Mouse (Mus musculus): ENCODE results near the gene Thbs4.
A peak's percentile ranks its signal among the peaks of the same experiment; 100 is the strongest.
"Not testable (repeated sequence)": the region's sequence is repeated elsewhere in the genome, so short reads cannot be mapped to it uniquely, and the experiment has no call there.

The Thbs4 gene

DNA sequence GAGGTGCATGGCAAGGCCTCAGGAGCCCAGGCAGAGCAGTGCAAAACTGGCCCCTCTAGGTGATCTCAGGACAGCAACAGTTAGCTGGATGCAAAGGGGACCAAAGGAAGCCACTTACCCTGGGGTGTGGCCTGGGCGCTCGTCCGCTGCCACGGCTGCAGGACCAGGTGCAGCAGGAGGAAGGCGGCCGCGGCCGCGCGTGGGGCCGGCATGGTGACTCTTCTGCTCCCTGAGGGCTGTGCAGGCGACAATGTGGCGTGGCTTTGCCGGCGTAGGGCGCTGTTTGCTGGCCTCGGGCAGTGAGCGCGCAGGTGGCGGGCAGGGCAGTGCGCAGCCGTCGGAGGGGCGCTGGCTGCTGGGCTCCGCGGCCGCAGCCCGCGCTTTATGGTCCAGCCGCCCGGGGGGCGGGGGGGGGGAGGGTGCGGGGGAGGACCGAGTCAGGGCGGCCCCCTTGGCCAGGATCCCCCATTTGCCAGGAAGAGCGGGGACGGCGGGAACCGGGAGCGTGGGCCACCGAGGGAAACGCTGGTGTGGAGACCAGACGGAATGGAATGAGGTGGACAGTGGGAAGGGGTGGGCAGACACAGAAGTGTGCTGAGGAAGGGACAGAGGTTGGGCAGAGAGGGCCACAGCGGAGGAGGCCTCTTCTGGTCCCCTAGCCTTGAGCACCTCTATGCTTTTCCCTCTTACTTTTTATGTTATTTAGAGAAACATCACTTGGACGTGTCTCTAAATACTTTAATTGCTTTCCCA is at the start of gene Thbs4:
Gene Thbs4 (minus strand): TSS at position 357 of the 753 bp plus-strand sequence.
- DNase-seq: peak; percentile 19

GRCm38 (mm10) chr13:92833162-92833561 is 38.5 kb upstream of the Thbs4 start:
- DNase-seq: no peak

- DNase-seq: peak; percentile 48
Measured at GRCm38 (mm10) chr13:92828820-92829219, 34.2 kb upstream of the Thbs4 start.

GRCm38 (mm10) chr13:92817357-92817756 is 22.7 kb upstream of the Thbs4 start:
- DNase-seq: no peak

DNA sequence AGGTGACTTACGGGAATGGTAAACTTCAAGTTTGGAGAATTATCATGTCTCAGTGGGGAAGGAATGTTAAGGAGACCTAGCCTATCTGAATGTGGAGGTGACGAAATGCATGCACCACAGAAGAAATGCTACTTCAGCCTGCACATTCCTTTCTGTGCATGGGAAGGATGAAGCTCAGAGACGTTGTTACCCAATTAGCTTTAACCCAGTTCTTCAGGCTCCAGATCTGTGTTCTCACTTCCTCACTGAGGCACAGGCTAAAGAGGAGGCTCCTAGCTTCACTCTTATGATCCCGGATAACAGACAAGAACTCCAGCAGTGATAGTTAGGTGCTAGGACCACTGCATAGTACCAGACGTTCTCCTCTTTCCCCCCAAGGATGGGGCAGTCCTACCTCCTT is 21.7 kb upstream of the Thbs4 start:
- no peak for DNase-seq

DNA sequence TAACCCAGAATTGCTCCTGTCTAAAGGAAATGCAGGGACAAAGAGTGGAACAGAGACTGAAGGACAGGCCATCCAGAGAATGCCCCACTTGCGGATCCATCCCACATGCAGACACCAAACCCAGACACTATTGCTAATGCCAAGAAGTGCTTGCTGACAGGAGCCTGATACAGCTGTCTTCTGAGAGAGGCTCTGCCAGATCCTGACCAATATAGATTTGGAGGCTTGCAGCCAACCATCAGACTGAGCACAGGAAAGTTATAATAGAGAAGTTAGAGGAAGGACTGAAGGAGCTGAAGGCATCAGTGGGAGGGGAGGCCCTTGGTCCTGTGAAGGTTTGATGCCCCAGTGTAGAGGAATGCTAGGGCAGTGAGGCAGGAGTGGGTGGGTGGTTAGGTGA is 16.0 kb upstream of the Thbs4 start:
- not testable (repeated sequence) for DNase-seq

DNA sequence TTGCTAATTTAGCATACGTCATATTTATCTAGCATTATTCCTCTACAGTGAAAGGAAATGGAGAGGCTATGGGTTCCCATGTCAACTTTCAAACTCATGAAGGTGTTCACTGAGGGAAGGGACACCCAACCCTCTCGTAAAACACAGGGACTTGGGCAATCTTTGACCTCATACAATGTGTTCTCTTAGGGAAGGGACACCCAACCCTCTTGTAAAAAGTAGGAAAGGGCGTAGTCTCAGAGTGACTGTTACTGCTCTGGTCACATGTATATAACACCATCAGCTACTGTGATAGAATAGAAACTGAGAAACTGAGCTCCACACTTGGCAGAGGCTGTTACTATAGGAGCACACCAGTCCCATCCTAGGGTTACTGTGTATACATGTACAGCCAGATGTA is 13.2 kb upstream of the Thbs4 start:
- DNase-seq: no peak

- no peak for DNase-seq
Measured at GRCm38 (mm10) chr13:92806785-92807184, 12.2 kb upstream of the Thbs4 start.

GRCm38 (mm10) chr13:92799306-92799925 is 4.8 kb upstream of the Thbs4 start:
- no peak for DNase-seq

- no peak for DNase-seq
Measured at GRCm38 (mm10) chr13:92798830-92799229, 4.2 kb upstream of the Thbs4 start.

DNA sequence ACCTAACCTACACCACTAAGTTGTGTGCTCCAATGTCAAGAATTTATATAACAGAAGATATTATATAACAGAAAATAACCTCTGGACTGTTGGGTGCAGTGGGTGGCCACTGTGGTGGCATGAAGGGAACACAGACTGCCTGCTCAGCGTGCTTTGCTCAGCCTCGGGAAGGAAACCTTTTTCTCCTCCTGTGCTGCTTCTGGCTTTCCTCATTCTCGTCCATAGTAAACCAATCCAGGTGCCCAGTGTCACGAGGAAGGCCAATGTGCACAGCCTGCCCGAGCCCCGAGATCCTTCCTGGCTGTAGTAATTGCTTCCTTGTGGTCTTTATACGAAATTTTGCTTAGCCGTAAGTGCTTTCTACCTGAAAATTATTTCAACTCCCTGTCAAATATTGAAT is 982 bp downstream of the Thbs4 start:
- no peak for DNase-seq

GRCm38 (mm10) chr13:92791474-92791873 is 3.1 kb downstream of the Thbs4 start:
- DNase-seq: no peak

GRCm38 (mm10) chr13:92784311-92784710 is 10.3 kb downstream of the Thbs4 start:
- no peak for DNase-seq

DNA sequence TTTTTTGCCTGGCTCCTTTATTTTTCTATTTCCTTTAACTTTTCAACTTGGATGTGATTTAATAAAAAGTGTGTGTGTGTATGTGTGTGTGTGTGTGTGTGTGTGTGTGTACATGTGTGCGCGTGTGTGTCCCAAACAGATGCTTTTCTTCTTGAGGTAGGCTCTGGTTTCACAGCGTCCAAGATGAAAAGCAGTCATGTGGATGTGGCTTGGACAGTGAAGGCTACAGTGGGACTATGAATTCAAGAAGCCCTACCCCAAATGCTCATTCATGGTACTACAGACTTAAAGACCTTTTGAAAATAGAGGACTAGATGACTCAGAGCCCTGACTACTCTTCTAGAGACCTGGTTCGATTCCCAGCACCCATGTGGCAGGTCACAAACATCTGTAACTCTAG is 11.1 kb downstream of the Thbs4 start:
- no peak for DNase-seq

DNA sequence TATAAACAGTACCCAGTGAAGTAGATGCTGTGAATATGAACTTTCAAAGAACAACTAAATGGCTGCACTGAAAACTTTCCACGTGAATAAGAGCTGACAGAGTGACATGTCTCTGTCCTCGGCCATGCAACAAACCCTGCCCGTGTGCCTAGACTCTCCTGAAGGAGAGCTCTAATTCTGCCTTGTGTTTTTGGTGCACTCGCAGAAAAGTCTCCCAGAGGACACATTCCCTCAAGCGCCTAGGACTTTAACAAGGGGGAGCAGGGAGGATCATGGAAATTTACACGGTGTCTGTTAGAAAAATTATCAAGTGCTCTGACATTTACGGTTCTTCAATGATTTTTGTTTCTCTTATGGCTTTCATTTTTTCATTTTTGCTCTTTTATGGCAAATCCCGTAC is 13.7 kb downstream of the Thbs4 start:
- no peak for DNase-seq

DNA sequence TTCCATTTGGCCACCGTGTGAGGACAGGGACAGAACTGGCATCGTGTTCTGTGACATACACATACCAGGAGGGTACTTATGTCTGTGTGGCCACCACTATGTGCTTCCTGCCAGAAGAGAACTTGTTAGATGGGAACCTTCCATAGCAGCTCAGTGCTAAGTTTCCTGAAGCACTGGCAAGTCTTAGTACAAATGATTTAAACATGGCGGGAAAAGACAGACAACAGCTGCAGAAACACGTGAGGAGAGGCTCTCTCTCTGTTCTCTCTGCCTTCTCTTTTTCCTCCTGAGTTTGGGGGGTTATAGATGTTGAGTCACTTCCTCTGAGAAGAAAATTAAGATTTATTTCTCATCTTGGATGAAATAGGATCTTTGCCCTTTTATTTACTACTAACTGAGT is 14.5 kb downstream of the Thbs4 start:
- no peak for DNase-seq

DNA sequence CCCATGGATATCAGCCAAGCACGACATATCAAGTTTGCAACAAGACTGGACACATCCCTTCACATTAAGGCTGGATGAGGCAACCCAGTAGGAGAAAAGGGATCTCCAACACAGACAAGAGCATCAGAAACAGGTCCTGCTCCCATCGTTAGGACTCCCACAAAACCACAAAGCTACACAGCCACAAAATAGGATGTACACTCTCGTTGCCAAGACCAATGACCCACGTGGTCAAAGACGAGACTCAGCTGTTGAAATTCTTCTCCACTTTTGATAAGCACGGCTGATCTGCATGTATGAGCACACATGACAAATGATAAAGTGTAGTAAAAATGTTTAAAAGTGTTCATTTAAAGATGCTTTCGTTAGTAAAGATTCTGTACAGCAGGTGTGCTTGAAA is 16.0 kb downstream of the Thbs4 start:
- DNase-seq: peak; percentile 66

- DNase-seq: no peak
Measured at GRCm38 (mm10) chr13:92775916-92776315, 18.7 kb downstream of the Thbs4 start.

- DNase-seq: no peak
Measured at GRCm38 (mm10) chr13:92774887-92775286, 19.7 kb downstream of the Thbs4 start.

GRCm38 (mm10) chr13:92772500-92772899 is 22.1 kb downstream of the Thbs4 start:
- no peak for DNase-seq

- DNase-seq: no peak
Measured at GRCm38 (mm10) chr13:92771566-92771965, 23.1 kb downstream of the Thbs4 start.

DNA sequence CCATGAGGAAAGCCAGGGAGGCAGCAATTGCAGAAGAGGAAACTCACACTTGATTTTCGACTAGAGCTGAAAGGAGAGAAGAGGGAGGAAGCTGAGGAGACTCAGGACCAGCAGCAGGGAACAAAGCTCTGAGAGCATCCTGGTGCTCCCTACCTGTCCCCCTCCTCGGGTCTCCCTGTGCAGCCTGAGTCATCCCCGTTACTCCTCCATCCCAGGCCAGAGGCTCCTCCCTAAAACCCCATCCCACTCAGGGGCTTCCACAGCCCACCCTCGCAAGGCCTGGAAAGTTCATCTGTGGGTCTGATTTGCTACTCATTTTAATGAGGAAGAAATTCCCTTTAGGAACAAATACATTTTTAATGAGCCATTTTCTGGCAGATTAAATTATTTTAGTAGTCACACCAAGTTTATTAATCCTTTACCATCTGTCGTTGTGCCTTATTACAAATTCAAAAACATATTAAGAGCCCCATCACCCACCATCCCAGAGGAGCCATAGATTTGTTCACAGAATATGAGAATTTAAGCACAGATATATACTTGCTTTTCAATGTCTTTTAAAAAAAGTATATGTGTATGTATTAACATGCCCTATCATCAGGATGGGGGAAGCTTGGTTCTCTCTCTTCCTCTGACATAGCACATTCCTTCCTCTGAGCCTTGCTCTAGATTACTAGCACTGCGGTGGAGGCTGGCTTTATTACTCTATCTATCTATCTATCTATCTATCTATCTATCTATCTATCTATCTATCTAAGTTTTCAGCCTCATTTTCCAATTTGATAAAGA is 29.0 kb downstream of the Thbs4 start:
- no peak for DNase-seq

- DNase-seq: no peak
Measured at GRCm38 (mm10) chr13:92762322-92762721, 32.3 kb downstream of the Thbs4 start.

- no peak for DNase-seq
Measured at GRCm38 (mm10) chr13:92760519-92760918, 34.1 kb downstream of the Thbs4 start.
